Mouse (Mus musculus) liver, adult 2 months (tissue): ENCODE data around the gene Nufip2. TPM values are rescaled to one million over a fixed set of nuclear protein-coding genes. Genes with fewer than 3 reads are reported as not detected.

Experiments
- DNase-seq: peaks from one replicate; pipeline ENCODE4 v3.0.0-alpha.2; 2011; ENCODE audit warnings: low read depth, low spot score; ENCODE audit errors: extremely low read depth
- H3K27ac ChIP-seq: fragments of 200-500 bp; replicated peaks from 2 replicates; pipeline ENCODE4 v1.5.1; 2012; ENCODE audit warnings: low read depth, mild to moderate bottlenecking, control low read depth, inconsistent platforms, low read length; ENCODE audit not compliant: insufficient read depth
- H3K27me3 ChIP-seq: fragments of 200-500 bp; 2 replicates; pipeline ENCODE4 v1.6.1; 2012; ENCODE audit warnings: mild to moderate bottlenecking, moderate library complexity, low read length, inconsistent platforms; ENCODE audit not compliant: control insufficient read depth, insufficient read depth
- H3K36me3 ChIP-seq: fragments of 200-500 bp; 2 replicates; pipeline ENCODE4 v1.6.1; 2012; ENCODE audit warnings: low read length, inconsistent platforms; ENCODE audit not compliant: control insufficient read depth, insufficient read depth
- H3K4me1 ChIP-seq: fragments of 200-500 bp; 2 replicates; pipeline ENCODE4 v1.6.1; 2011; ENCODE audit warnings: low read length; ENCODE audit not compliant: control insufficient read depth, insufficient read depth
- H3K4me3 ChIP-seq: fragments of 200-500 bp; 2 replicates; pipeline ENCODE4 v1.5.1; 2011; ENCODE audit warnings: low read depth, mild to moderate bottlenecking, control low read depth, low read length, moderate library complexity; ENCODE audit not compliant: insufficient read depth
- H3K79me2 ChIP-seq: fragments of 200-500 bp; 2 replicates; pipeline ENCODE4 v1.6.1; 2012; ENCODE audit warnings: inconsistent platforms, mild to moderate bottlenecking, low read length, moderate library complexity; ENCODE audit not compliant: control insufficient read depth, insufficient read depth
- H3K9ac ChIP-seq: fragments of 200-500 bp; 2 replicates; pipeline ENCODE4 v1.6.1; 2012; ENCODE audit warnings: low read depth, mild to moderate bottlenecking, control low read depth, inconsistent platforms, low read length
- CTCF ChIP-seq: fragments of 200-500 bp; IDR thresholded peaks from 2 replicates; pipeline ENCODE4 v1.5.1; 2011; ENCODE audit warnings: low read depth, low read length, control low read depth
- POLR2A ChIP-seq: fragments of 200-500 bp; IDR thresholded peaks from 2 replicates; pipeline ENCODE4 v1.6.1; 2011; ENCODE audit warnings: low read length, control low read depth; ENCODE audit not compliant: insufficient read depth; ENCODE audit errors: extremely low read depth
- WGBS: fragments of 180-500 bp; shearing (Covaris S2); methylation state at CpG from one replicate; pipeline ENCODE4 v1.1.7; 2018; 5-methylcytosine and 5-hydroxymethylcytosine counted together
- polyA plus RNA-seq: library from polyadenylated mRNA; depleted of rRNA; stranded (reverse); fragments of >200 nt; gene quantifications from 2 replicates; pipeline ENCODE4 v1.2.3, GENCODE M21; 2012
- total RNA-seq: library from RNA; depleted of rRNA; stranded (reverse); fragments of >200 nt; gene quantifications from 2 replicates; pipeline ENCODE4 v1.2.3, GENCODE M21; 2014

Nufip2 gene
- total and polyA plus RNA-seq, 2 experiments = 8.3 to 21.7 TPM

DNA sequence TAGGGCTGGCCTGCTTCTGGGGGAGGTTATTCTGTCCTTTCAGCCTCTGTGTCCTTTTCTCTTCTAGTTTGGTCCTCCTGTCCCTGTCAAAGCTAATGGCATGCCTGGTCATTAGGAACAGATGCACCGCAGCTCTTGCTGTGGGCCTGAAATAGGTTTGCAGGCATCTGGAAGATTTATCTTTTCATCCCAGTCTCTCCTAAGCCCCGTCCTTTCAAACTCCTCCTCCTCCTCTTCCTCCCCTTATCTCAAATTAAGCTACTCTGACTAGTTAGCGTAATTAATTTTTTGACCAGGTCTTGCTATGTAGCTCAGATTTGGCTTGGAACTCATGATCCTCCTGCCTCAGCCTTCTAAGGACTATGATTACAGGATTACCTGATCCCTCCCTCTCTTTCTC, 67.5 kb downstream of the Nufip2 start:
- no peaks in the 10 kb centered on the region for H3K36me3 ChIP-seq
- no peak for DNase-seq
- H3K27me3 ChIP-seq = no peaks in the 10 kb centered on the region
- no peak overlapping the region for H3K4me3 ChIP-seq
- no peak overlapping the region for H3K27ac ChIP-seq
- no peaks in the 10 kb centered on the region for H3K79me2 ChIP-seq
- no peak overlapping the region for H3K9ac ChIP-seq
- TF ChIP-seq CTCF (no peak), POLR2A (no peak)
- 95% methylated on average over 3 of the region's 3 CpGs for WGBS
- no peaks in the 10 kb centered on the region for H3K4me1 ChIP-seq

DNA sequence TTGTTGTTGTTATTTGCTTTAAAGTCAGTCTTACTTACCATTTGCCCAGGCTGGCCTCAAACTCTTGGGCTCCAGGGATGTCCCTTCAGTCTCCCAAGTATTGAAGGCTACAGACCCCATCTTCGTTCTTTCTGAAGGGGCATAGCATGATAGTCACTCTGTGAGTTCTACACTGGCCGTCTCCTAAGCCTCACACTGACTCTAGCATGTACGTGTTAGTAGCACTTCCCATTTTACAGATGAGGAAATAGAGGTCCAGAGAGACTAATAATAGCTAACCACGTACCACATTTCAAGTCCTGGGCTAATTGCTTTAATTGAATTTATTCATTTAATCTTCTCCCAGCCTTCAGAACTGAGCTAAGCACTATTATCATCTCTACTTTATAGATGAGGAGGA, 74.1 kb downstream of the Nufip2 start:
- Histone ChIP-seq H3K4me1 (peaks cover 11% of the 10 kb centered on the region), H3K27me3 (no peaks in the 10 kb centered on the region), H3K36me3 (no peaks in the 10 kb centered on the region), H3K79me2 (peaks cover 7% of the 10 kb centered on the region), H3K9ac (no peak overlapping the region), H3K4me3 (no peak overlapping the region), H3K27ac (no peak overlapping the region)
- no peak for TF ChIP-seq POLR2A
- TF ChIP-seq CTCF = no peak
- 89% methylated on average over 4 of the region's 4 CpGs for WGBS
- DNase-seq = no peak

DNA sequence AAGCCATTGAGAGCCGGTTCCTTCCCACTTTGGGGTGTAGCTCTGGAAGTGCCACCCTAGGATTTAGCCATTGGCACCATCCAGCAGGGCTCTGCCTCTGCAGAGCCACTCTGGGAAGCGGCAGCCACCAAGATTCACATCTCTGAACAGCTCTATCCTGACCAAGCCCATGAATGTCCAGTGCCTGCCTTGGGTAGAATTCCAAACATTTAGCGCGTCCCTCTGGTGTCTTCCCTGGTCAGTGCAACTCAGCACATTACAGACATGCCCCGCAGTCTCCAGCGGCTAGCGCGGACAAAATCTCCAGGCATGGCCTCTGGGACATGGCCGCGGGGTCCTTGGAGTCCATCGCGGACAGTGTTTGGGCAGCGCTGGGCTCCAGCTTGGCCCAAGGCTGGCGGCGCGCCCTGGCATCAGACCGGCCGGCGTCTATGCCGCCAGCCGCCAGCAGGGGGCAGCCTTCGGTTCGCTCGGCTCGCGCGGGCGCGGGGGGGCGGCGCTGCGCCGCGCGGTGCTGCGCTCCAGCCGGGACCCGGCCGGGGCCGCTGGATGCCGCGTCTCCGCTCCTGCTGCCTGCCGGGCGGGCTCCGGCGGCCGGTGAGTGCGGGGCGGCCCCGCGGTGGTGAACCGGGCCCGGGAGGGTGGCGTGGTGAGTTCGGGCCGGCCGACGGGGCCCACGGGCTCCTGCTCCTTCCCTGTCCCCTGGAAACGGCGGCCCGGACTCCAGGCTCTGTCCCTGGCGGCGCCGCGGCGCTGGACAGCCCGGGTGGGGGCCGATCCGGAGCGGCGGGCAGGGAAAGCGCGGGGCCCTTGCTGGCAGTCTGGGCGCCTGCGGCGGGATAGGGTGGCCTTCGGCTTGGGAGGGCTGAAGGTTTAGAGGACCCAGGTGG, 77.1 kb downstream of the Nufip2 start, which contains the start of gene Myo18a:
TSS of gene Myo18a (plus strand) at position 464 of the 890 bp plus-strand sequence.
- DNase-seq = no peak
- Histone ChIP-seq H3K36me3 (no peaks in the 10 kb centered on the region), H3K4me1 (peaks cover 18% of the 10 kb centered on the region), H3K27me3 (no peaks in the 10 kb centered on the region), H3K79me2 (peaks cover 17% of the 10 kb centered on the region), H3K9ac (peak within 1 kb of the TSS; percentile 99), H3K27ac (peak within 1 kb of the TSS; percentile 95), H3K4me3 (peak within 1 kb of the TSS; percentile 74)
- 2% methylated on average over 74 of the region's 79 CpGs for WGBS
- peak; percentile 80 for TF ChIP-seq CTCF
- 0 out of 2 replicates have a peak, but pooled peaks have one; percentile 29 for TF ChIP-seq POLR2A

DNA sequence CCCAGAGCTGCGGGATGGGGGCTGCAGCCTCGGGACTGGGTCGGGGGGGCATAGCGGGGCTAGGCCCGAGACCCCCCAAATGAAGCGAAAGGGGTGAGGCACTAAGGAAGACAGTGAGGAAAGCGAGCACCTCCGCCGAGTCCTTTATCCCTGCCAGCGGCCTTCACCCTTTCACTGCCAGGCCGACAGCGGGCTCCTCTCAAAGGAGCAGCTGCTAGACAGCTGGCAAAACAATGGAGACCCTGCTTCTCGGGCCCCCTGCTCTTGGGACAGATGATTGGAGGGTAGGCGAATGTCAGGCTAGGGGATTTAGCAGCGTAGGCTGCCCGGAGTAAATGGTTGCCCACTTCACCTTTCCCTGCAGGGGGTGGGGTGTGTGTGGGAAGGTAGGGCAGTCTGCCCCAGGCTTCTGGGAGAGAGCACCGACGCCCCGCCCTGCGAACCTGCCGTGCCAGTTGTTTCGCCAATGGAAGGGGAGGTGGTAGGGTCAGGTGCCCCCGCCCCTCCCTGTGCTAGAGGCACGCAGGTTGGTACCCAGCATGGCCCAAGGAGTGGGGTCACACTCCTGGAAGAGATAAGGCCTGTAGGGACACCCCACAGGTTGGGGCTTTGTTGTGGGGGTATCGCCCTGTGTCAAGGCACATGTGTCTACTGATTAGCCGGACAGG, 77.9 kb downstream of the Nufip2 start:
- peak overlapping the region; percentile 95 for H3K27ac ChIP-seq
- peak; percentile 83 for DNase-seq
- TF ChIP-seq POLR2A (peak; percentile 88), CTCF (no peak)
- H3K4me3 ChIP-seq = peak overlapping the region; percentile 74
- peak overlapping the region; percentile 99 for H3K9ac ChIP-seq
- no peaks in the 10 kb centered on the region for H3K36me3 ChIP-seq
- WGBS = 2% methylated on average over 26 of the region's 26 CpGs
- no peaks in the 10 kb centered on the region for H3K27me3 ChIP-seq
- H3K4me1 ChIP-seq = peaks cover 18% of the 10 kb centered on the region
- H3K79me2 ChIP-seq = peaks cover 17% of the 10 kb centered on the region

DNA sequence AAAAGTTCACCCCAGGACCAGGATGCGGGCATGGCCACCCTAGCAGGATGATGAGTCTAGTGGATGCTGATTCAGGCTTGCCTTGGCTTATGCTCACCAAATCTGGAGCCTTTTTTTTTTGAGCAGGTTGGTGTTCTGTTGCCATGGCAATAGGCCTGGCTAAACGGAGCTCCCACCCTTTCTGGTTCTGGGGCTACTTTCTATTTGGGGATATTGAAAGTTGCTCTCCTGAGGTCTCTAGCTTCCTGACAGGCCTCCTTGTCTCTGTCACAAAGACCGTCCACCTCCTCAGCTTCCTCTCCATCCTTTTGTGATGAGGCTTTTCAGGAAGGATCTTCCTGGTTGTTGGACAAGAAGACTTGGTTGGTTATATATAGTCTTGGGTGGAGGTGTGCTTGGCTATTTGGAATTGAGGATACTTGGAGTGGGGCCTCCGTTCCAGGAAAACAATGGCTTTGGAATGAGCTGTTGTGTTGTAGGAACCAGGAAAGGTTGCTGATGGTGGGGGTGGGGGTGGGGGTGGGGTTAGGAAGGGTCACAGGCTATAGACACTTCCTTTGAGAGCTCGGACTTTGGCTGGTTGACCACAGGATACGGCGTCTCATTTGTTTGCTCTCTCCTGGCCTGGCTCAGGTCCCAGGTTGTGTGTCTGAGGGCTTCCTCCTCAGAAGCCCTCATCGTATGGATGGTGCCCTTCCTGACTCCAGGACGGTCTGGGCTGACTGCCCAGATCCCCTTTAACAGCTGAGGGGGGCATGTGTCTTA, 78.9 kb downstream of the Nufip2 start:
- H3K4me3 ChIP-seq = peak overlapping the region; percentile 10; the same call in 1 of the 2 replicates
- H3K36me3 ChIP-seq = no peaks in the 10 kb centered on the region
- no peaks in the 10 kb centered on the region for H3K27me3 ChIP-seq
- peak overlapping the region; percentile 95 for H3K27ac ChIP-seq
- DNase-seq = peak; percentile 82
- H3K79me2 ChIP-seq = peaks cover 17% of the 10 kb centered on the region
- H3K9ac ChIP-seq = peak overlapping the region; percentile 99
- TF ChIP-seq POLR2A (no peak), CTCF (no peak)
- 14% methylated on average over 9 of the region's 9 CpGs for WGBS
- peaks cover 23% of the 10 kb centered on the region for H3K4me1 ChIP-seq
